Mouse (Mus musculus): Measurements from ENCODE around the gene Rnf115.

Gene Rnf115

DNA sequence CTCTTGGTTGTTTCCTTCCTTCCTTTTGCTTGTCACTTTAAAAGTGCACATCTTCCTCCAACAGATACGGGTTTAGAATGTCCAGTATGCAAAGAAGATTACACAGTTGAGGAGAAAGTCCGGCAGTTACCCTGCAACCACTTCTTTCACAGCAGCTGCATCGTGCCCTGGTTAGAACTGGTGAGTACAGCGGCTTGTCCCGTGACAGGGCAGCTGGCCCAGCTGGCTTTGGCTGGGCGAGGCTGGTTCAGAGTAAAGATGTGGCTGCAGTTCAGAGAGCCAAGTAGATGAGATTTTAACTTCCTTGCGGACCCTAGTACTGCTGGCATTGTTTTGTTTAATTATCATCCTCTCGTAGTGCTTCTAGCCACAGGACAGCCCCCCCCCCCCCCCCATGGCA, 61.0 kb downstream of the Rnf115 start:
- DNase-seq, result peak; percentile 93

DNA sequence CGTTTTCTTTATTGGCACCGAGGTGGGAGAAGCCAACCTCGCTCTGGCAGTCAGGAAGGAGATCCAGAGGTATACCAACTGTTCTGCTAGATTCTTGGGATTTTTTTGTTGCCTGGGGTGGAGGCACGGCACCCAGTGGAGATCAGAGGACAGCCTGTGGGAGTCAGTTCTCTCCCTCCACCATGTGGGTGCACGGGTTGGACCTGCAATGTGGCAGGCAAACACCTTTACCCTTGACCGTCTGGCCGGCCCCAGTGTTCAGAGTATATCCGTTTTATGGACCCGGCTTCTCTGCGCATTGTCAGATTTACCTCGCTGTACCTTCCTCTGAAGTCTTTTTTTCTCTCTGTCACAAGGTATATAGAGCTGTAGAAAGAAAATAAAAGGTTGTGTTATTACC, 72.8 kb downstream of the Rnf115 start:
- peak; percentile 76 for DNase-seq

DNA sequence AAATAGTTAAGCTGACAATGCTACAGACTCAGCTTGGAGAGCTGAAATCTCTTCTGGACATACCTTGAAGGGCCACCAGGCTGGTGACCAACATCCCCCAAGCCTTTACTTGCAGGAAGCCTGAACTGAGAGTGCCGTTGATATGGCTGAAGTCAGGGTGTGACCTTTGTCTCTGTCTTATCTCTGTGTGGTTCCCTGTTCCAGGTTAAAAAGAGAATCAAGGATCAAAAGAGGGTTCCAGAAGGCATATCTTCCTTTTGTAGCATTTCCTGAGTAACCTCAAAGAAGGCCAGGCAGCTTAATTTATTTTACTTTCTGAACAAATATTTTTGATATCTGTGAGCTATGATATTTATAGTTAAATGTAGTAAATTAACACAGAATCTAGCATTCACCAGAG, 74.8 kb downstream of the Rnf115 start:
- peak; percentile 64 for DNase-seq

DNA sequence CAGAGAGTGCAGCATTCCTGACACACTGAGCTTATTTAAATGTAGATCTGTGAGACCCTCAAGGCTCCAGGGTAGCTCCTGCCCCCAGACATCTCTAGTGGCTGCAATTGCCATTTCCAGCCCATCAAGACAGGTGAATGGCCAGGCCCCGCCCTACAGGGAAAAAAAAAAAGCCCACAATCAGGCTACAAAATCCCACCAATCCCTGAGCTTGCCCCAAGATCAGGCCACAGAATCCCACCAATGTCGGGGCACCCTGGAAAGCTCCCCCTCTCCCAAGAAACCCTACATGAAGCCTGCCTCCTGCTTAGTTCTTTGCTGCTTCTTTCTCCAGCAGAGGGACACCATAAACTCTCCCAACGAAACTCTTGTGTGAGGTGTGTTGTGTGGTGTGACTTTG, 80.7 kb downstream of the Rnf115 start:
- no peak for DNase-seq

DNA sequence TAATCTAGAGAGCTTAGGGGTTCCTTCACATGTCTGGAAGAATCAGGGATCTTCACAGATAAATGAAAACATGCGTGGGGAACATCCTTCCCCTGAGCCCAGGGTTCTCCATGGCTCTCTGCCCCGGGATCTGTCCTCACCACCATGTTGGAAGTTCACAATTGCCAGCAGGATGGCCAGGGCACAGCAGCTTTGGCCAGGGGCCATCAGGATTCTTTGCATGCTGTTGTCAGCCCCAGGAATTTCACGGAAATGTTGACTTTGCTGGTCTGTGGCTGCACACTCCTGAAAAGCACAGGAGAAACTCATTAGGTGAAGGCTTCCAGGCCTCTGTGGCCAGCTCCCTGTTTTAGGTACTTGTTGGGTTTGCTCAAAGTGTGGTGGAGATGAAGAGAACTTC, 81.2 kb downstream of the Rnf115 start:
- DNase-seq, result no peak

DNA sequence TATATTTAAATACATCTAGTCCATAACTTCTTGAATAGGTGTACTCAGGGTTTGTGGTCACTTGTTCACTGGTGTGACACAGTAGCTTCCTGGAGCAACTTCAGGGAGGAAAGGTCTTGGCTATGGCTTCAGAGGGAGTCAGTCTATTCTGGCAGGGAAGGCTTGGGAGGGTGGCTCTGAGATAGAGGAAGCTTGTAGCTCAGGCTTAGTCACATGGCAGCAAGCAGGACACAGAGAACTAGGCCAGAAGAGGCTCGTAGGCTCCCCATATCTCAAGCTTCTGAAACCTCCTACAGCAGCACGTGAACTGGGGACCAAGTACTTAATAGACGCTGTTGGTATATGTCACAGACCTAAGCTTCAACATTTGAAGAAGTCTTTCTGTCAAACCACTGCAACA, 83.8 kb downstream of the Rnf115 start:
- DNase-seq, result peak; percentile 93

DNA sequence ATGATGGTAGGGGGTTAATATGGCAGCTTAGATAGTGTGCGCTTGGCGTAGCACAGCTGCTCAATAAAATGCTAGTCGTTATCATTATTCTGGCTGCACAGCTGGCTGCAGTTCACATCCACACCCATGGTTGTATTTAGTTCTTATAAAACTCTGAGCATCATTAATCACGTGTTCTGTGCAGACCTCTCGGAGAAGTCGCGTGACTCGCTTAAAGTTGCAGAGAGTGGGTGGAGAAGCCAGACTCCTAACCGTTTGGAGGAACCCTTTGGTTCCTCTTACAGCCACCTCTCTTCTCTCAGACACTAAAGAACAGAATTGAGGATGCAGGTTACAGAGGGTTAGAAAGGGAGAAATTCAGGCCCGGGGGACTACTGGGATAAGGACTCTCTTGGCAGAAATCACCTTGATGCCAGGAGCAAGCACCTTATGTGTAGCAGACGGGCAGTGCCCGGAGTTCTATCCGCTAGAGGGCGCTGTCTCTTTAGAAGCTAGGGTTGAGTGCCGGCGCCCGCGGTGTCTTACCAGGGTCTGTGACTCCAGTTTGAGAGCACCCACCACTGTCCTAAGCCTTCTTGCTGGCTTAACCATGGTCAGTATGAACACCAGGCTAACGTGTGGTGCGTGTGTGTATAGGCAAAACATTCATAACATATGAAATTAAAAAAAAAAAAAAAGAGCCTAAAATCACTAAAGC, 85.1 kb downstream of the Rnf115 start:
- peak; percentile 96 for DNase-seq

DNA sequence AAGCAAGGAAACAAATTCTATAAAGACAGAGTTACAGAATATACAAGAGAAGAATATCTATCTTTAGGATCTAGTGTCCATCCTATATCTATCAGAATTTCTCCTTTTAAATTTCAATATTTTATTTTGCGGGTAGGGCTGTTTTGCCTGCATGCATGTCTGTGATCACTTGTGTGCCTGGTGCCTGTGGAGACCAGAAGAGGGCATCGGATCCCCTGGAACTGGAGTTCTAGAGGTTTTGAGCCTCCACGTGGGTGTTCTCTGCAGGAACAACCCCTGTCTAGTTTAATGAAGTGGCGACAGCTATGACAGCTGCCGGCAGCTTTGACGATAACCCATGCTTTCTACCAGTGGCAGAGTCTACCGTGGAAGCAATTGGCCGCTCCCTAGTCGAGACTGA, 85.6 kb downstream of the Rnf115 start:
- peak; percentile 94 for DNase-seq

DNA sequence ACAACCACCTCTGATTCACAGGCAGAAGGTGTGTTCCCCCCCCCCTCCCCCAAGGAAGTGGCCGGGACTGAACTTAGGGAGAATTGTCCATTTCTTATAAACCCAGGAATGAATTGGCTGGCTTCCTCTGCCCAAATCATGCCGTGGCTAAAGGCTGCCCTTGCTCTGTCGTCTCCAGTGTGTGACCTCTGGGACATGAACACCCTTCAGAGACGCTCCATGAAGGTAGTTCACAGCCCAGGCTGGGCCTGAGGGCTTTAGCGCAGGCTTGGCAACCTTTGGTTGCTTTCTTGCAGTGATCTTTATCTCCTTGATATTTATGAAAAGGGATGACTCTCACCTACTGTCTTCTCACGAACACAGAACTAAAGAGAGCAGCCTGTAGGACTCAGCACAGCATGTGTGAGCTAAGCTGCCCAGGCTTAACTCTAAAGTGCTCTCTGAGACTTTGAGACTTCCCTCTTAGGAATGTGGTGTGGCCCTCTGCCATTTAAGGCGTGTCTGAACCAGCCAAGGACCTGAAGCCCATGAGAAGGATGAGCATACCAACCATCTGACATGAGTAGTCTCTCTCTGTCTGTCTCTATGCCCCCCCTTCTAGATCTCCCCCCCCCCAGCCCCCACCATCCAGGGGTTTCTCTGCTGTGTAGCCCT, 86.3 kb downstream of the Rnf115 start:
- peak; percentile 86 for DNase-seq

DNA sequence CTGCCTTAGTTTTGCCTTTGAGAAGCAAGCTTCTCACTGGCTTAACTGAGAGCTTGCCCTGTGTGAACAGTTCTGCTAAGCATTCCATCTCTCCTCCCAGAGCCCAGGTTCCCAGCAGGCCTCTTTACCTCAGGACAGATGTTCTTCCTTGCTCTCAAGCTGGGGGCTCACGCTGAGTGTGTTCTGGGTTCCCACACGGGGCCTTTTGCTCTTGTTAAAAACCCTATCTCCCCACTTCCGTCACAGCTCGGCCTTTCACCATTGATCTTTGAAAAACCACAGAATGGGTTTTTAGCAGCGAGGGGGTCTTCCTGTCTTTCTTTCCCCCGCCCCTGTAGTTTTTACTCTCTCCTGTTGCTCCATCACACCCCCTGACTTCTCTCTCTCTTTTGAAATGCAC, 86.9 kb downstream of the Rnf115 start:
- DNase-seq, result no peak

DNA sequence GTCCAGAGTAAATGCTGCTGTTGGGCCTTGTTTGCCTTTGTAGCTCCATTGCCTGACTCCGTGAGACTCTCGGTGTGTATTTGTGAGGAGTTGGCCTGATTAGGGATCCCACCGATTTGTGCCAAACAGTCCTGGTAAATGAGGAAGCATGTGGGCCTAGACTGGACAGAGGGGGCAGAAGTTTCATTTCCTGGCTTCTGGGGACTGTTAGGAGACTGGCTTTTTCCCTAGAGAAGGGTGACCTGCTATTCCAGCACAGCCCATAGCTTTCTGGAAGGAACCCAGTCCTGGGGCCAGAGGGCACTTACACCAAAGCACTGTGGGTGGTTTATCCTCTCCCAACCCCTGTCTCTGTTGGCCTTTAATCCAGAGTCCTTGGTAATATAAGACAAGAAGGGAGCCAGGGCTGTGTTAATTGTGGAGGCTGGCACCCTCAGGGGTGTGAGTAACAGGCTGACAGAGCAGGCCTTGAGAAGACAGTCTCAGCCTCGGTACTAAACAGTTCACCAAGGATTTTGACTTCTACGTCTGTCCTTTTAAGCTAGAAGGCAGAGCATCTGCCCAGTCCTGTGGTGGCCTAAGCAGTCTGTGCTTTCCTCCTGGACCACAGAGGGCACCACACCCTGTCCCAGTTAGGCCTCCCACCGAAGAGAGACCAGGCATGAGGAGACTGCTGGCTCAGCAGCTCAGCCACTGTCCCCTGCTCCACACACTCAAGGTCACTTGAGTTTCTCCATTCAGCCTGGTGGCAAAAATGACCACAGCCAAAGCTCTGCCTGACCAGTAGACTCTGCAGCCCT, 92.9 kb downstream of the Rnf115 start:
- peak; percentile 91 for DNase-seq

DNA sequence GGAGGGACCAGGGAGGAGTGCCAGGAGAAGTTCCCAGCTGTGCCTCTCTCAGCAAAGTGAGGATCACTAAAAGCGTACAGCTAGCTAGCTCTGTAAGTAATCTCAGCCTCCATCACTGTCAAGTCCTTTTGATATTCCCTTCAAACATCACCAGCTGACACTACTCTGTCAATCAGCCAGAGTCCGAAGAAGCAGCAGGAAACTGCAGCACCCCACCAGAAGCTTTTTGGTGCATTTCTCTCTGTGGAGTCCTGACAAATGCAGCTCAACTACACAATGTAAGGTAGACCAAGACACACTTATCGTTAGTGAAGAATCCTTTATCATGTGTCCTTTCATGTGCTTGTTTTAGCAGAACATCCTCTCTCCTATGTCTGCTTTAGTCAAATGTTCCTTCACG, 94.1 kb downstream of the Rnf115 start:
- peak; percentile 61 for DNase-seq

DNA sequence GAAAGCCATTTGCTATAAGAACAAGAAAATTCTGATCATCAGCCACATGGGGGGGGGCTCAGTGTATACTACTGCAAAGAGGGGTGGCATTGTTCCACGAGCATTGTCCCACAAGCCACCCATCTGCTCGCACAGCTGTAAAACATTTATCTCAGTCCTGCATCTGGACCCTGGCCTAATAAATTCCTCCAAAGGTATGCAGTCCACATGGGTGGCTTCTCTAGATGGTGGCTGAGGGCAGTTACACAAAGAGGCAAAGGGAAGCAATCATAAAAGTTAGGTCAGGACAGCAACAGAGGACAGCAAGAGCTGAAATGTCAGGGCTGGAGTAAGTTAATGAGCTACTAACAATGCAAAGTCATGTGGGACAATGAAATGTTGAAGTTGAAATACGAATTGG, 96.2 kb downstream of the Rnf115 start:
- DNase-seq, result peak; percentile 57

DNA sequence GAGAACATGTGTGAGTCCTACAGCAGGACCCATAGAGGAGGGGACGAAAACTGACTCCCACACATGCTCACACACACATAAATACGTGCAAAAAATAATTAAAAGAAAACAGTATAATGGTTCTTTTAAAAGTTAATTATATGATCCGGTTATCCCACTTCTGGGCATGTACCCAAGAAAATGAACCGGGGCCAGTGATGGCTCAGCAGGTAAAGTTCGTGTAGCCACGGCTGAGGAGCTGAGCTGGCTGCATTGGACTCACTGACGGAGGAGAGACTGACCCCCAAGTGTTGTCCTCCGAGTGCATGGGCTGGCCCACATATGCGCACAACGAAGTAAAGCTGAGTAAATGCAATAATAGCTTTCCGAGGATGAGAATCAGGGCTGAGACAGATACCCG, 97.2 kb downstream of the Rnf115 start:
- peak; percentile 80 for DNase-seq

DNA sequence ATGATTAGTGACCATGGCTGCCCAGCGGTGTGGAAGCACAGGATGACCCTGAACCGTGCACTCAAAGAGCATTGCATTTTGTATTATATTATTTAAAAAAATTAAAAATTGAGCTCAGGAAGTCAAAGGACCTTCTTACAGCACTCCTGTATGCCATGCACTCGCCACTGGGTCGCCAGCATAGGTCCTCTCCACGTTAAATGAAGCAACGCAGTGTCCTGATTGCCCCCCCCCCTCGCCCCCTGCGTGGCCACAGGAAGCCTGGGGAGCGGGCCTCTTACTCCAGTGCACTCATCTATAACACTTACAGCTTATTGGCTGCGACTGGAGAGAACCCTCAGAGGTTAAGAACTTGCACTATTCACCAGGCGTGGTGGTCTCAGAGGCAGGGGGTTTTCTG, 97.8 kb downstream of the Rnf115 start:
- peak; percentile 76 for DNase-seq

DNA sequence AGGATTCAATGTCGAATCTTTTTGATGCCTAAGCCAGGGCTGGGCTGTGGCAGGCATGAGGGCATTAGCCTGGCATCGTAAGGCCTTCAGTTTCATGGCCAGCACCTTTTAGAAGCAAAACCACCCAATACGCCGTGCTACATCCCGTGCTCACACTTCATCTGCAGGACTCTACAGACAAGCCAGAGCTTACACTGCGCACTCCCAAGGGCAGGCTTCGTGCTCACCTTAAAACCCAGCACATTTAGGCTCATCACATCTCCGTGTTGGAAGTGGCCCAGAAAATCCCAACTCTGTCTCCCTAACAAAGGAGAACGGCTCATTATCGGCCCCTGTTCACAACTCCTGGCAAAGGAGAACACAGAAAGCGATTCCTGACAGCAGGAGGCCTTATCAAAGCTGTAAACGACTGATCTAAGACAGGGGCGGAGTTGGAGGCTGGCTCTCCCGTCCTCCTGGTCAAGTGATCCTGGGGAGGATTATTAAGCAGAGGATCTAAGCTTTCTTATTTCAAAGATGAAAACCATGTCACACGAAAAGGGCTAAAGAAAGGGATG, 100.9 kb downstream of the Rnf115 start:
- peak; percentile 73 for DNase-seq

DNA sequence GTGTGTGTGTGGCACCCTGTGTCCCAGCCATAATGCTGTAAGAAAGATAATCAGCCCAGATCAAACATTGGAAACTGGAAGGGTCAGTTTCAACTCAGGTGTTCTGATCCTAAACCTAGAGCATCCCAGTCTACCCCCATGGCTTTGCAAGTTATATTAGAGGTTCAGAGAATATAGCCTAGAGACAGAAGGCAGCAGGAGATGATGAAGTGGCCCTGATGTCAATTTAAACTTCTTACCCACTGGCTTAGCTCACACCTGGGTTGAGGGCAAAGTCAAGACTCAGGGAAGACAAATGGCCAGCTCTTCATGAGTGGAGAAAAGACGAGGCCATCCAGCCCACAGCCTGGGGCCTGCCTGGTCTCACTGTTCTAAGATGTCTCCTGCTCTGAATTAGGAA, 101.5 kb downstream of the Rnf115 start, which contains the start of the genes Pdzk1 and Cd160:
TSS of gene Pdzk1 (plus strand) at position 301 of the 400 bp plus-strand sequence.
TSS of gene Cd160 (minus strand) at position 368 of the 400 bp plus-strand sequence.
- DNase-seq, result no peak

DNA sequence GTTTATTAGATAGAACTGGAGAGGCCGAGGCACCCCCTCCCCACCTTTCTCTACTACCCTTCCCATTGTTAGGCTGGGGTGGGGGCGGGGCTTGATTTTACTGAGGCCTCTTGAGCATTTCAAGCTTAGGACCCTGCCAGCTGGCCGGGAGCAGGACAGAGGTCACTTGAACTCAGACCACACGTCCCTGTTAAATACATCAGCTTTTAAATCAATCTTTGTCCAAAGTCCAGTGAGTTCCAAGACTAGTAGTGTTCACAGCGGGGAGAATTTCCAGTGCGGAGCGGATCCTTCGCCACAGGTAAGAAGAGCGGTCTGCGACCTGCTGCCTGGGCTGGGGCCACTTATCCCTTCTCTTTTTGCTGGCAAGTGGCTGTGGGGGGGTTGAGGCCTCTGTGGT, 102.4 kb downstream of the Rnf115 start:
- no peak for DNase-seq

DNA sequence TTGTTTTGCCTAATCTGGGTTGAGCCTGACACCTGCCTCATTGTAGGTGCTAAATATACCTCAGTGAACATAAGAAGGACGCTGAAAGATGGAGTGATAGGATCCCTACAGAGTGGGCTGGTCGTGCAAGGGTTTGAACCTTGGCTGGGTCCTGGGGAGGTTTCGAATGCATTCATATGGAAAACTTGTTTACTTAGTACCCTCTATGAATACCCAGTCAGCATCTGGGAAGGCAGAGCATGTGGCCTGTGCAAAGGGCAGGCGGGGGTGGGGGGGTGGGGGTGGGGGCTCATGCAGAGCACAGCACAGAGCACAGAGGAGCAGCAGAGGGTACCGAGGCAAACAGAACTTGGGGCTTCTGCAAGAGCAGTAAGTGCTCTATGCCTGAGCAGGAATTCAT, 105.5 kb downstream of the Rnf115 start:
- DNase-seq, result peak; percentile 63

DNA sequence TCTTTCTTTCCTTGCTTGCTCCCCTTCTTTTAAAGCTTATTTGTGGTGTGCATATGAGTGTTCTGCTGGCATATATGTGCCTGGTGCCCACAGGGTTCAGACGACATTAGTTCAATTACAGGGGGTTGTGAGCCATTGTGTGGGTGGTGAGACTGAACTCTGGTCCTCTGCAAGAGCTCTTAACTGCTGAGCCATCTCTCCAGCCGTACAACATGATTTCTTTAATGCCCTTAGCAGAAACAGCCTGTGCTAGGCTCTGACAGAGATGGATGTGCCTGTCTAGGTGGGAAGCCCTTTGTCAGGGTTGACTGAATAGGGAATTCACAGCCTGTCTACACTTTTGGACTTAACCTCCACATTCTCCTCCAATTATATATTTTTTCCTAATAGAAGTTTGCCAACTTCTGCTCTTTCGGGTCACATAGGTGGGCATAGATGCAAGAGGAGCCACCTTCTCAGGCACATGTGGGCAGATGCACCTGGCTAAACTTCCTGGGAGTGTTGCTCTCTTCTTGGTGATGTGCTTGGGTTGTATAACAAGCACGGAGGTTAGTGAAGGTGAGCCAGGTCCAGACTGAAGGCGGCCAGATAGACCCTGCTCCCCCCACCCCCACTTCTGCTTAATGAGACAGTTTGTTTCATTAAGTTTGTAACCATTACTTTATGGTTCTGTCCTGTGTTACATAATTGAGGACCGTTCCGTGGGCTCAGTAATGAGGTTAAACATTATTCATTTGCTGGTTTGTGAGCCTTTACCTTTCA, 107.3 kb downstream of the Rnf115 start:
- peak; percentile 63 for DNase-seq

DNA sequence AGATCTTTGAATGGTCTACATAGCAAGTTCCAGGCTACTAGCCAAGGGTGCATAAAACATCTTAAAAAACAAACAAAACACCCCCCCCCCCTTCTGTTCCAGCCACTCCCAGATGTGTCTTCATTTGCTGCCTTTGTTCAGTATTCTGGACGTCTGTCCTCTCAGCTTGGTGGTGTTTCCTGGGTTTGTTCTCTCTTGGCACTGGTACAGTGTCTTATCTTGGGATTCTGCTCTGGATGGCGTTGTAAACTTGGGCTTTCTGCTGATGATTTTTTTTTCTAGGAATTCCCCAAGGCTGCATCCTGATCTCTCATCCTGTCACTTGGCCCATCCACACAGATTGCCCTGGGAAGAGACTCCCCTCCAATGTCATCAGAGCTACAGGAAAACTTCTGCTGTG, 109.0 kb downstream of the Rnf115 start:
- no peak for DNase-seq

DNA sequence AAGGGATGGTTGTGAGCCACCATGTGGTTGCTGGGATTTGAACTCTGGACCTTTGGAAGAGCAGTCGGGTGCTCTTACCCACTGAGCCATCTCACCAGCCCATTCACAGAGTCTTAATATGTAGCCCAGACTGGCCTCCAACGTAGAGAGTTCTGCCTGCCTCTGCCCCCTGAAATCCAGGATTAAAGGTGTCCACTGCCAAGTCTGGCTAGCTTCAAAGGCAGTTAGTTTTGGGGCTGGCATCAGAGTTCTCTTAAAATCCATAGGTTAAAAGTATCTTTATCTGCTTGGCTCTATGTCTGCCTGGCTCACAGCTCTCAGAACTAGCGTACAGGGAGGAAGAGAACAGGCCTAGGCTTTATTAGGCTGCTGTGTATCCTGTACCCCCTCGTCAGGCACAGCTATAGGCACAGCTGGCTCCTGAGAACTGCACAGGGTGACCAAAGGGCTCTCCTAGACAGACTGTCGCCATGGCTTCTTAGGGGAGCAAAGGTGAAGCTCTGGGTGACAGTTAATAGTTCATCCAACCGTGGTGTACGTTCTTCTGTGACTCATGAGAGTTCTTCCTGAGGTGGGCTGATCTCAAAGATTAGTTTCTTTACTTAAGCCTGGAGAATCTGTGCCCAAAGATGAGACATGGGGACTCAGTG, 111.7 kb downstream of the Rnf115 start:
- peak; percentile 68 for DNase-seq

Data from heart, adult 11 months (tissue).